Mouse (Mus musculus): Measurements from ENCODE around the gene Gon7. TPM values are rescaled to one million over a fixed set of nuclear protein-coding genes. Genes with fewer than 3 reads are reported as not detected.
A peak's percentile ranks its signal among the peaks of the same experiment; 100 is the strongest.

The Gon7 gene
- polyA plus RNA-seq, 1 experiment from 2014 or later = 32.3 TPM

DNA sequence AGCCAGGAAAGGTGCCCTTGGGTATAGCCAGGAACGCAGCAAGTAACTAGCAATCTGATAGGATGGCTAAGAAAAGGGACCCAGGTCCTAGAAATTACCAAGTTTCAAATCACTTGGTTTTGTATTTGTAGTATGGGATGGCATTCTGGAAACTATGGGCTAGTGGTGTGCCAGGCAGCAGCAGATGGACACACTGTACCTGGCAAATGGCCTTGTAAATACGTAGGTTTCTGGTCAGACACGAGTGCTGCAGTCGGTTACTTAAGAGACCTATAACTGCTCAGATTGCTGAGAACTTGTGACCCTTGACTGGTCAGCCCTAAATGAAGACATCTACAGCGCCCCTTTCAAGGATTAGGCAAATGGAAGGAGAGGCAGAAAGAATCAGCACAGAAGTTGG lies 20.5 kb upstream of the Gon7 start:
- peaks cover 47% of the 10 kb centered on the region for H3K36me3 ChIP-seq (ENCODE audit: insufficient read depth)
- H3K9ac ChIP-seq = no peak overlapping the region
- no peak overlapping the region for H3K4me3 ChIP-seq (ENCODE audit: low read depth, low read length)
- TF ChIP-seq CTCF (IDR thresholded peaks at IDR 0.05; ENCODE audit: low read depth) = no peak
- DNase-seq (no peak), ATAC-seq (ENCODE audit: insufficient read depth) (no peak)
- 83% methylated on average over 5 of the region's 5 CpGs for WGBS
- H3K4me2 ChIP-seq = no peak overlapping the region
- no peaks in the 10 kb centered on the region for H3K9me3 ChIP-seq (ENCODE audit: low read depth, low read length)
- no peak overlapping the region for H3K27ac ChIP-seq (ENCODE audit: low read depth)
- no peaks in the 10 kb centered on the region for H3K27me3 ChIP-seq (ENCODE audit: insufficient read depth, low read length)
- no peaks in the 10 kb centered on the region for H3K4me1 ChIP-seq (ENCODE audit: insufficient read depth)

DNA sequence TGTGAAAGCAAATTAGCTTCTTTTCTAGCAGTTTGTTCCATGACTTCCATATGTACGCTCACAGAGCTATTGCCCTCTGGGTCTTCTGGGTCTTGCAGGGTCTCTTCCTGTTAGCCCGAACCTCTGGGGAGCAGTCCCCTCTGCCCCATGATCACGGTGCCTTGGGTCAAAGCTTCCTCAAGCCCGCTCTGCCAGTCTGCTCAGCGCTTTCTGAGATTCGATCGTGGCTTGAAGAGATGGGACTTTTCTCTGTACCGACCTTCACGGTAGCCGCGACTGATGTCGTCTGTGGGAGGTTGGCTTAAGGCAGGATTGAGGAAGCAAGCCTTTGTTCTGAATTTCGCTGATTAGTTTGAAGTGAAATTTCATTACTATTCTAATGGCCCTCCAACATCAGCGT lies 18.4 kb upstream of the Gon7 start:
- no peaks in the 10 kb centered on the region for H3K9me3 ChIP-seq (ENCODE audit: low read depth, low read length)
- H3K9ac ChIP-seq = no peak overlapping the region
- no peak overlapping the region for H3K4me3 ChIP-seq (ENCODE audit: low read depth, low read length)
- DNase-seq (no peak), ATAC-seq (ENCODE audit: insufficient read depth) (no peak)
- H3K36me3 ChIP-seq (ENCODE audit: insufficient read depth) = peaks cover 61% of the 10 kb centered on the region
- no peak for TF ChIP-seq CTCF (IDR thresholded peaks at IDR 0.05; ENCODE audit: low read depth)
- H3K27ac ChIP-seq (ENCODE audit: low read depth) = no peak overlapping the region
- no peak overlapping the region for H3K4me2 ChIP-seq
- 90% methylated on average over 14 of the region's 14 CpGs for WGBS
- H3K27me3 ChIP-seq (ENCODE audit: insufficient read depth, low read length) = no peaks in the 10 kb centered on the region
- H3K4me1 ChIP-seq (ENCODE audit: insufficient read depth) = no peaks in the 10 kb centered on the region

DNA sequence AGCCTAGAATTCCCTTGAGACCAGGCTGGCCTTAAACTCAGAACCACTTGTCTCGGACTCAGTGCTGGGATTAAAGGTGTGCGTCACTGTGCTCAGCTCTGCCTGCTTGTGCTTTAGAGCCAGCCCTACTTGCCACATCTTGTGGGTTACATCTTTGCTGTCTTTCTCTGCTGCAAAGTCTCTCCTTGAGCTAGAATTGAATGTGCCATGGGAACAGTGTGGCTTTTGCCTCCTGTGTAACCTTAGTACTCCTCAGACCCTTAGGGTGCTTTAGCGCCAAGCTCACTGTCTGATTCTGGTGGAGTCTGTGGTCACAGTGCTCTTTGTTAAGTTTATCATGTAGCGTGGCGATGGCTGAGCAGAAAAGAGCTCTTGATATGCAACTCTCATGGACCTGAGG lies 15.1 kb upstream of the Gon7 start:
- Histone ChIP-seq H3K4me1 (ENCODE audit: insufficient read depth) (no peaks in the 10 kb centered on the region), H3K9ac (no peak overlapping the region), H3K4me3 (ENCODE audit: low read depth, low read length) (no peak overlapping the region), H3K4me2 (no peak overlapping the region), H3K27ac (ENCODE audit: low read depth) (no peak overlapping the region), H3K36me3 (ENCODE audit: insufficient read depth) (peaks cover 89% of the 10 kb centered on the region), H3K9me3 (ENCODE audit: low read depth, low read length) (no peaks in the 10 kb centered on the region), H3K27me3 (ENCODE audit: insufficient read depth, low read length) (no peaks in the 10 kb centered on the region)
- ATAC-seq (ENCODE audit: insufficient read depth) (no peak), DNase-seq (no peak)
- TF ChIP-seq CTCF (IDR thresholded peaks at IDR 0.05; ENCODE audit: low read depth) = no peak
- WGBS = 92% methylated on average over 5 of the region's 5 CpGs

GRCm38 (mm10) chr12:102771601-102772000 lies 14.0 kb upstream of the Gon7 start:
- H3K9me3 ChIP-seq (ENCODE audit: low read depth, low read length) = no peaks in the 10 kb centered on the region

GRCm38 (mm10) chr12:102769000-102769399 lies 11.4 kb upstream of the Gon7 start:
- no peaks in the 10 kb centered on the region for H3K9me3 ChIP-seq (ENCODE audit: low read depth, low read length)
- DNase-seq (peak; percentile 16), ATAC-seq (ENCODE audit: insufficient read depth) (no peak)
- TF ChIP-seq CTCF (IDR thresholded peaks at IDR 0.05; ENCODE audit: low read depth) = no peak
- H3K4me3 ChIP-seq (ENCODE audit: low read depth, low read length) = no peak overlapping the region
- no peaks in the 10 kb centered on the region for H3K4me1 ChIP-seq (ENCODE audit: insufficient read depth)
- H3K27me3 ChIP-seq (ENCODE audit: insufficient read depth, low read length) = no peaks in the 10 kb centered on the region
- WGBS = 90% methylated on average over 4 of the region's 4 CpGs
- no peak overlapping the region for H3K27ac ChIP-seq (ENCODE audit: low read depth)
- no peak overlapping the region for H3K9ac ChIP-seq
- H3K4me2 ChIP-seq = no peak overlapping the region
- H3K36me3 ChIP-seq (ENCODE audit: insufficient read depth) = peaks cover 92% of the 10 kb centered on the region

More at GRCm38 (mm10) chr12:102771601-102772000, 14.0 kb upstream of the Gon7 start:
- H3K4me2 ChIP-seq = no peak overlapping the region
- TF ChIP-seq CTCF (IDR thresholded peaks at IDR 0.05; ENCODE audit: low read depth) = no peak
- H3K36me3 ChIP-seq (ENCODE audit: insufficient read depth) = peaks cover 93% of the 10 kb centered on the region
- H3K9ac ChIP-seq = no peak overlapping the region
- H3K4me3 ChIP-seq (ENCODE audit: low read depth, low read length) = no peak overlapping the region
- WGBS = 94% methylated on average over 8 of the region's 8 CpGs
- DNase-seq = no peak
- ATAC-seq (ENCODE audit: insufficient read depth) = no peak
- no peaks in the 10 kb centered on the region for H3K27me3 ChIP-seq (ENCODE audit: insufficient read depth, low read length)
- H3K4me1 ChIP-seq (ENCODE audit: insufficient read depth) = no peaks in the 10 kb centered on the region
- no peak overlapping the region for H3K27ac ChIP-seq (ENCODE audit: low read depth)

DNA sequence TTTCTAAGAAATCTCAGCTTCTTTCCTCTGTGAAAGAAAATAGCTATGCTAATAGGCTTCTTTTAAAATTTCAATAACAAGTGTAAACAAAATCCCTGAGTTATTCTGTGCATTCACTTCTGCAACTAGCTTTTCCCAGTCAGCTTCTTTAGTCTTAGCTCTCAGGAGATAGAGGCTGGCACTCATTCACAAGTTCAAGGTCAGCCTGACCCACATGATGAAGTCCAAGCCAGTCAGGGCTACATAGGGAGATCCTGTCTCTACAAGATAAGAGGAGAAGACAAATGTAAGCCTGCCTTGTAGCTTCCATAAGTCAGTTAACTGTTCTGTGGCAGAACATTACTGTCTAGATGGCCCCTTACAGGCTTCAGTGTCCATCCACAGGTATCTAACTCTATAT lies 6.1 kb upstream of the Gon7 start:
- H3K9ac ChIP-seq = no peak overlapping the region
- no peak overlapping the region for H3K4me2 ChIP-seq
- TF ChIP-seq CTCF (IDR thresholded peaks at IDR 0.05; ENCODE audit: low read depth) = no peak
- DNase-seq (no peak), ATAC-seq (ENCODE audit: insufficient read depth) (no peak)
- H3K27ac ChIP-seq (ENCODE audit: low read depth) = no peak overlapping the region
- H3K4me3 ChIP-seq (ENCODE audit: low read depth, low read length) = no peak overlapping the region
- no peaks in the 10 kb centered on the region for H3K27me3 ChIP-seq (ENCODE audit: insufficient read depth, low read length)
- H3K9me3 ChIP-seq (ENCODE audit: low read depth, low read length) = no peaks in the 10 kb centered on the region
- peaks cover 59% of the 10 kb centered on the region for H3K36me3 ChIP-seq (ENCODE audit: insufficient read depth)
- peaks cover 5% of the 10 kb centered on the region for H3K4me1 ChIP-seq (ENCODE audit: insufficient read depth)

DNA sequence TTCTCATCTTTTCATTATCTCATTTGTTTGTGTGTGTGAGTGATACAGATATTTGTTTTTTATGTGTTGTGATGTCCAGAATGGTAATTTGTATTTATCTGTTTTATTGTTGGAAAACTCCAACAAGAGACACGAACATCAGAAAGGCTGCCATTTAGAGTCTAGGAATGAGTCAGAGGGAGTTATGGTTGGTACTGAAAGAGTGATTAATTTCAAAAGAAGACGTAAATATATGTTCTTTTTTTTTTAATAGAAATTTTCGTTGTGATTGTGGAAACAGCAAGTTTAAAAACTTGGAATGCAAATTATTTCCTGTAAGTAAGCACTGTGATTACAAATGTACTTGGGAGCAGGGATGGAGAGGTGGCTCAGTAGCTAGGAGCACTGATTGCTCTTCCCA lies 4.1 kb upstream of the Gon7 start:
- no peak for DNase-seq
- H3K27ac ChIP-seq (ENCODE audit: low read depth) = no peak overlapping the region
- no peaks in the 10 kb centered on the region for H3K9me3 ChIP-seq (ENCODE audit: low read depth, low read length)
- peaks cover 7% of the 10 kb centered on the region for H3K4me1 ChIP-seq (ENCODE audit: insufficient read depth)
- 74% methylated on average over 3 of the region's 3 CpGs for WGBS
- H3K9ac ChIP-seq = no peak overlapping the region
- no peak overlapping the region for H3K4me2 ChIP-seq
- TF ChIP-seq CTCF (IDR thresholded peaks at IDR 0.05; ENCODE audit: low read depth) = no peak
- H3K36me3 ChIP-seq (ENCODE audit: insufficient read depth) = peaks cover 40% of the 10 kb centered on the region
- H3K27me3 ChIP-seq (ENCODE audit: insufficient read depth, low read length) = no peaks in the 10 kb centered on the region
- ATAC-seq (ENCODE audit: insufficient read depth) = no peak
- H3K4me3 ChIP-seq (ENCODE audit: low read depth, low read length) = no peak overlapping the region

- no peak for TF ChIP-seq CTCF (IDR thresholded peaks at IDR 0.05; ENCODE audit: low read depth)
- Histone ChIP-seq H3K9me3 (ENCODE audit: low read depth, low read length) (no peaks in the 10 kb centered on the region), H3K4me3 (ENCODE audit: low read depth, low read length) (peak overlapping the region; percentile 83), H3K4me2 (peak overlapping the region; percentile 93), H3K9ac (peak overlapping the region; percentile 71), H3K4me1 (ENCODE audit: insufficient read depth) (peaks cover 7% of the 10 kb centered on the region), H3K27me3 (ENCODE audit: insufficient read depth, low read length) (no peaks in the 10 kb centered on the region), H3K36me3 (ENCODE audit: insufficient read depth) (peaks cover 19% of the 10 kb centered on the region), H3K27ac (ENCODE audit: low read depth) (0 out of 2 replicates have a peak overlapping the region, but pooled peaks have one; percentile 68)
- ATAC-seq (ENCODE audit: insufficient read depth) = no peak
- WGBS = 8% methylated on average over 5 of the region's 5 CpGs
- no peak for DNase-seq
These were observed 1.3 kb upstream of the Gon7 start for GRCm38 (mm10) chr12:102758936-102759335.

Data from lung, embryonic 14.5 days (tissue).